Comparison of ENCODE assay signal across 8 mouse cellular contexts in genomic region chr9:41447211-41447875, GRCm38 (mm10).
DNase-seq lines count a peak whose midpoint lies in the region; ATAC-seq and TF ChIP-seq lines count a peak whose summit lies in the region.

No protein-coding gene starts in this region.

- DNase-seq in cerebellum, adult 11-12 months = peak; percentile 28
- DNase-seq in limb, embryonic 10.5 days (ENCODE audit: low spot score) = peak; percentile 46
- peak; percentile 82 for DNase-seq in midbrain, embryonic 14.5 days

- 30% methylated on average over 12 of the region's 12 CpGs for WGBS in heart, embryonic 11.5 days (ENCODE audit: insufficient replicate concordance)
- WGBS in kidney, embryonic 14.5 days = 36% methylated on average over 12 of the region's 12 CpGs
- WGBS in limb, embryonic 10.5 days = 33% methylated on average over 12 of the region's 12 CpGs
- 3% methylated on average over 12 of the region's 12 CpGs for WGBS in midbrain, embryonic 14.5 days
- 22% methylated on average over 12 of the region's 12 CpGs for WGBS in stomach, embryonic 16.5 days

- TF ChIP-seq CTCF in embryonic fibroblast, embryonic 13.5 days (IDR thresholded peaks at IDR 0.05; ENCODE audit: borderline replicate concordance, insufficient read depth, low read length) = no peak

- no peak for ATAC-seq in heart, embryonic 11.5 days (replicated peaks; ENCODE audit: insufficient number of reproducible peaks, low FRiP score, low TSS enrichment)
- no peak; the same call in 1 of the 2 replicates for ATAC-seq in kidney, embryonic 14.5 days (ENCODE audit: low FRiP score, low TSS enrichment)
- peak; percentile 69 for ATAC-seq in midbrain, embryonic 14.5 days (ENCODE audit: low FRiP score, low TSS enrichment)
- ATAC-seq in stomach, embryonic 16.5 days (ENCODE audit: insufficient read depth, low FRiP score) = peak; percentile 77
- no peak for ATAC-seq in megakaryocyte, adult 5-6 weeks (ENCODE audit: poor library complexity, severe bottlenecking)

- H3K27ac ChIP-seq in embryonic fibroblast, embryonic 13.5 days (ENCODE audit: insufficient read depth, low read length) = peak overlapping the region; percentile 23; the same call in 1 of the 2 replicates
- peak overlapping the region; percentile 85 for H3K27ac ChIP-seq in heart, embryonic 11.5 days (ENCODE audit: low read depth, low read length)
- H3K27ac ChIP-seq in kidney, embryonic 14.5 days (ENCODE audit: low read depth, low read length) = peak overlapping the region; percentile 92; the same call in 1 of the 2 replicates
- peak overlapping the region; percentile 90 for H3K27ac ChIP-seq in limb, embryonic 10.5 days
- H3K27ac ChIP-seq in midbrain, embryonic 14.5 days (replicated peaks; ENCODE audit: low read depth, low read length) = peak overlapping the region; percentile 98
- H3K27ac ChIP-seq in stomach, embryonic 16.5 days (ENCODE audit: low read length) = peak overlapping the region; percentile 91

- no peak overlapping the region for H3K9ac ChIP-seq in heart, embryonic 11.5 days (ENCODE audit: low read depth, low read length)
- peak overlapping the region; percentile 40 for H3K9ac ChIP-seq in kidney, embryonic 14.5 days (ENCODE audit: low read depth, low read length)
- peak overlapping the region; percentile 32 for H3K9ac ChIP-seq in midbrain, embryonic 14.5 days (replicated peaks; ENCODE audit: low read length)
- peak overlapping the region; percentile 51 for H3K9ac ChIP-seq in stomach, embryonic 16.5 days (ENCODE audit: low read length)

- no peaks in the 10 kb centered on the region for H3K27me3 ChIP-seq in heart, embryonic 11.5 days (ENCODE audit: control insufficient read depth, insufficient read depth, low read length)
- H3K27me3 ChIP-seq in kidney, embryonic 14.5 days (ENCODE audit: control insufficient read depth, insufficient read depth, low read length) = no peaks in the 10 kb centered on the region
- H3K27me3 ChIP-seq in limb, embryonic 10.5 days (ENCODE audit: low read depth, poor library complexity, severe bottlenecking) = no peaks in the 10 kb centered on the region
- no peaks in the 10 kb centered on the region for H3K27me3 ChIP-seq in midbrain, embryonic 14.5 days (ENCODE audit: control insufficient read depth, insufficient read depth, low read length)
- H3K27me3 ChIP-seq in stomach, embryonic 16.5 days (ENCODE audit: control insufficient read depth, insufficient read depth, low read length) = no peaks in the 10 kb centered on the region

- H3K9me3 ChIP-seq in heart, embryonic 11.5 days (replicated peaks; ENCODE audit: control insufficient read depth, low read length) = no peaks in the 10 kb centered on the region
- no peaks in the 10 kb centered on the region for H3K9me3 ChIP-seq in kidney, embryonic 14.5 days (ENCODE audit: control insufficient read depth, low read length)
- H3K9me3 ChIP-seq in limb, embryonic 10.5 days (replicated peaks) = no peaks in the 10 kb centered on the region
- no peaks in the 10 kb centered on the region for H3K9me3 ChIP-seq in midbrain, embryonic 14.5 days (ENCODE audit: control insufficient read depth, low read length)
- no peaks in the 10 kb centered on the region for H3K9me3 ChIP-seq in stomach, embryonic 16.5 days (replicated peaks; ENCODE audit: control insufficient read depth, low read length)

- H3K4me2 ChIP-seq in heart, embryonic 11.5 days = peak overlapping the region; percentile 16
- peak overlapping the region; percentile 2; the same call in 1 of the 2 replicates for H3K4me2 ChIP-seq in kidney, embryonic 14.5 days (replicated peaks; ENCODE audit: low read depth, low read length)
- peak overlapping the region; percentile 47 for H3K4me2 ChIP-seq in midbrain, embryonic 14.5 days (ENCODE audit: low read length)
- H3K4me2 ChIP-seq in stomach, embryonic 16.5 days (ENCODE audit: low read depth, low read length) = peak overlapping the region; percentile 37

- H3K4me1 ChIP-seq in embryonic fibroblast, embryonic 13.5 days (ENCODE audit: control insufficient read depth, insufficient read depth, low read length) = no peaks in the 10 kb centered on the region; the same call in 1 of the 2 replicates
- H3K4me1 ChIP-seq in heart, embryonic 11.5 days (ENCODE audit: control insufficient read depth, insufficient read depth, low read length) = peaks cover 22% of the 10 kb centered on the region
- 0 out of 2 replicates have a peak, but pooled peaks cover 8% of the 10 kb centered on the region for H3K4me1 ChIP-seq in kidney, embryonic 14.5 days (ENCODE audit: control insufficient read depth, insufficient read depth, low read length)
- H3K4me1 ChIP-seq in limb, embryonic 10.5 days = peaks cover 41% of the 10 kb centered on the region
- peaks cover 45% of the 10 kb centered on the region for H3K4me1 ChIP-seq in midbrain, embryonic 14.5 days (ENCODE audit: control insufficient read depth, insufficient read depth, low read length)
- peaks cover 8% of the 10 kb centered on the region for H3K4me1 ChIP-seq in stomach, embryonic 16.5 days (ENCODE audit: control insufficient read depth, insufficient read depth, low read length)

- no peak overlapping the region for H3K4me3 ChIP-seq in embryonic fibroblast, embryonic 13.5 days (ENCODE audit: insufficient read depth, low read length)
- no peak overlapping the region for H3K4me3 ChIP-seq in heart, embryonic 11.5 days (ENCODE audit: low read depth, low read length)
- no peak overlapping the region for H3K4me3 ChIP-seq in kidney, embryonic 14.5 days (ENCODE audit: low read length)
- H3K4me3 ChIP-seq in limb, embryonic 10.5 days = 0 out of 2 replicates have a peak overlapping the region, but pooled peaks have one; percentile 11
- H3K4me3 ChIP-seq in midbrain, embryonic 14.5 days (replicated peaks; ENCODE audit: low read depth, low read length) = 0 out of 2 replicates have a peak overlapping the region, but pooled peaks have one; percentile 9
- H3K4me3 ChIP-seq in stomach, embryonic 16.5 days (replicated peaks; ENCODE audit: low read length) = no peak overlapping the region

- H3K36me3 ChIP-seq in heart, embryonic 11.5 days (ENCODE audit: control insufficient read depth, insufficient read depth, low read length) = no peaks in the 10 kb centered on the region
- no peaks in the 10 kb centered on the region for H3K36me3 ChIP-seq in kidney, embryonic 14.5 days (ENCODE audit: control insufficient read depth, insufficient read depth, low read length)
- H3K36me3 ChIP-seq in limb, embryonic 10.5 days = no peaks in the 10 kb centered on the region
- H3K36me3 ChIP-seq in midbrain, embryonic 14.5 days (ENCODE audit: control insufficient read depth, insufficient read depth, low read length) = 0 out of 2 replicates have a peak, but pooled peaks cover under 1% of the 10 kb centered on the region
- H3K36me3 ChIP-seq in stomach, embryonic 16.5 days (ENCODE audit: control insufficient read depth, insufficient read depth, low read length) = no peaks in the 10 kb centered on the region

- no peak for TF ChIP-seq POLR2A in embryonic fibroblast, embryonic 13.5 days (IDR thresholded peaks at IDR 0.05; ENCODE audit: low read depth, low read length)

Comparison
In these comparisons a context has a peak if more than half of its experiments do, and no peak if none do; other contexts are left out.
1. DNase-seq: peak in every context shown above with its lines; median percentile 82 in midbrain, embryonic 14.5 days; 46 in limb, embryonic 10.5 days; 28 in cerebellum, adult 11-12 months.
2. H3K27ac ChIP-seq: peak in every context shown above with its lines; median percentile 98 in midbrain, embryonic 14.5 days; 92 in kidney, embryonic 14.5 days; 91 in stomach, embryonic 16.5 days; 90 in limb, embryonic 10.5 days; 85 in heart, embryonic 11.5 days; 23 in embryonic fibroblast, embryonic 13.5 days.
3. H3K4me3 ChIP-seq: peak in limb, embryonic 10.5 days (single experiment) and midbrain, embryonic 14.5 days (single experiment); none in embryonic fibroblast, embryonic 13.5 days (single experiment), heart, embryonic 11.5 days (single experiment), kidney, embryonic 14.5 days (single experiment) and stomach, embryonic 16.5 days (single experiment).
4. ATAC-seq: peak in midbrain, embryonic 14.5 days (single experiment) and stomach, embryonic 16.5 days (single experiment); none in heart, embryonic 11.5 days (single experiment), kidney, embryonic 14.5 days (single experiment) and megakaryocyte, adult 5-6 weeks (single experiment).
5. Peak in every context shown above with its lines, with median percentiles within 50 percentile points of each other: H3K4me2 ChIP-seq.